Mouse (Mus musculus) hindbrain, postnatal 0 days (tissue): ENCODE results near the gene Mc1r. TPM values are rescaled to one million over a fixed set of nuclear protein-coding genes. Genes with fewer than 3 reads are reported as not detected.

ENCODE experiments used
- ATAC-seq: fragments of 200-750 bp; cut with Nextera tagmentation; 2 replicates; pipeline ENCODE4 v1.8.0; 2017; ENCODE audit warnings: mild to moderate bottlenecking, moderate TSS enrichment, moderate library complexity
- DNase-seq: peaks from one replicate; pipeline ENCODE4 v3.0.0-alpha.2; 2015; ENCODE audit warnings: low spot score
- H3K27ac ChIP-seq: fragments of 300-500 bp; sonication (generic); 2 replicates; pipeline ENCODE4 v1.5.1; 2014; ENCODE audit warnings: mild to moderate bottlenecking
- H3K27me3 ChIP-seq: fragments of 300-500 bp; sonication (generic); 2 replicates; pipeline ENCODE4 v1.6.1; 2014; ENCODE audit warnings: low read length, mixed read lengths; ENCODE audit not compliant: insufficient read depth
- H3K36me3 ChIP-seq: fragments of 300-500 bp; sonication (generic); 2 replicates; pipeline ENCODE4 v1.6.1; 2014; ENCODE audit warnings: low read length, mixed read lengths; ENCODE audit not compliant: insufficient read depth
- H3K4me1 ChIP-seq: fragments of 300-500 bp; sonication (generic); 2 replicates; pipeline ENCODE4 v1.6.1; 2014; ENCODE audit warnings: antibody characterized with exemption, low read length, mixed read lengths; ENCODE audit not compliant: insufficient read depth
- H3K4me2 ChIP-seq: fragments of 300-500 bp; sonication (generic); 2 replicates; pipeline ENCODE4 v1.6.1; 2014; ENCODE audit warnings: low read depth, mild to moderate bottlenecking, low read length, moderate library complexity, mixed read lengths
- H3K4me3 ChIP-seq: fragments of 300-500 bp; sonication (generic); 2 replicates; pipeline ENCODE4 v1.5.1; 2014; ENCODE audit warnings: low read length
- H3K9ac ChIP-seq: fragments of 300-500 bp; sonication (generic); replicated peaks from 2 replicates; pipeline ENCODE4 v1.6.1; 2014; ENCODE audit warnings: mild to moderate bottlenecking, low read length, moderate library complexity, mixed read lengths
- H3K9me3 ChIP-seq: fragments of 300-500 bp; sonication (generic); 2 replicates; pipeline ENCODE4 v1.6.1; 2016; ENCODE audit warnings: low read length, mixed read lengths
- CTCF ChIP-seq: IDR thresholded peaks from 2 replicates; pipeline ENCODE4 v1.5.1; 2016; ENCODE audit warnings: antibody characterized with exemption, control low read depth, low read depth
- WGBS: fragments of 180-500 bp; shearing (Covaris S2); extraction: QIAGEN DNeasy Blood & Tissue Kit; methylation state at CpG from one replicate; pipeline ENCODE4 v1.1.7; 2014; 5-methylcytosine and 5-hydroxymethylcytosine counted together
- polyA plus RNA-seq: library from polyadenylated mRNA; unstranded; fragments of >200 nt; fragmentation: Nextera tagmentation; extraction: Ambion mirVana; gene quantifications from 2 replicates; pipeline ENCODE4 v1.2.1, GENCODE M21; 2015
- total RNA-seq: library from RNA; depleted of rRNA; stranded (reverse); fragments of >200 nt; gene quantifications from 2 replicates; pipeline ENCODE4 v1.2.3, GENCODE M21; 2014

Gene Mc1r
- total and polyA plus RNA-seq, 2 experiments from 2014 or later: 0.08 TPM; not detected in 1

GRCm38 (mm10) chr8:123401936-123402335 lies 5.0 kb upstream of the Mc1r start:
- ATAC-seq: no peak
- WGBS: 91% methylated on average over 9 of the region's 9 CpGs
- TF ChIP-seq CTCF: no peak

GRCm38 (mm10) chr8:123402730-123403326 lies 4.1 kb upstream of the Mc1r start:
- H3K27me3 ChIP-seq: no peaks in the 10 kb centered on the region
- TF ChIP-seq CTCF: no peak
- no peak overlapping the region for H3K9ac ChIP-seq
- ATAC-seq (no peak), DNase-seq (no peak)
- peaks cover 52% of the 10 kb centered on the region for H3K36me3 ChIP-seq
- H3K4me2 ChIP-seq: no peak overlapping the region
- H3K4me3 ChIP-seq: no peak overlapping the region
- no peak overlapping the region for H3K27ac ChIP-seq
- no peaks in the 10 kb centered on the region for H3K9me3 ChIP-seq
- WGBS: 89% methylated on average over 9 of the region's 9 CpGs
- peaks cover 7% of the 10 kb centered on the region; the same call in 1 of the 2 replicates for H3K4me1 ChIP-seq

More at GRCm38 (mm10) chr8:123401936-123402335, 5.0 kb upstream of the Mc1r start:
- Histone ChIP-seq H3K27ac (no peak overlapping the region), H3K9ac (no peak overlapping the region), H3K4me2 (no peak overlapping the region), H3K36me3 (peaks cover 61% of the 10 kb centered on the region), H3K27me3 (no peaks in the 10 kb centered on the region), H3K9me3 (no peaks in the 10 kb centered on the region), H3K4me1 (peaks cover 5% of the 10 kb centered on the region; the same call in 1 of the 2 replicates), H3K4me3 (no peak overlapping the region)
- DNase-seq: no peak

- Histone ChIP-seq H3K36me3 (peaks cover 35% of the 10 kb centered on the region), H3K9me3 (no peaks in the 10 kb centered on the region), H3K4me2 (no peak overlapping the region), H3K27me3 (no peaks in the 10 kb centered on the region), H3K27ac (no peak overlapping the region), H3K4me3 (no peak overlapping the region), H3K9ac (no peak overlapping the region), H3K4me1 (peaks cover 14% of the 10 kb centered on the region; the same call in 1 of the 2 replicates)
- DNase-seq (no peak), ATAC-seq (0 out of 2 replicates have a peak, but pooled peaks have one; percentile 14)
- no peak for TF ChIP-seq CTCF
- WGBS: 32% methylated on average over 8 of the region's 8 CpGs
Observed at GRCm38 (mm10) chr8:123404521-123404920, 2.4 kb upstream of the Mc1r start.

- H3K9me3 ChIP-seq: no peaks in the 10 kb centered on the region
- no peak overlapping the region for H3K27ac ChIP-seq
- no peaks in the 10 kb centered on the region for H3K27me3 ChIP-seq
- H3K4me3 ChIP-seq: no peak overlapping the region
- WGBS: 92% methylated on average over 13 of the region's 13 CpGs
- TF ChIP-seq CTCF: no peak
- ATAC-seq (no peak), DNase-seq (no peak)
- no peak overlapping the region for H3K9ac ChIP-seq
- H3K4me1 ChIP-seq: peaks cover 20% of the 10 kb centered on the region; the same call in 1 of the 2 replicates
- H3K4me2 ChIP-seq: no peak overlapping the region
- peaks cover 7% of the 10 kb centered on the region; the same call in 1 of the 2 replicates for H3K36me3 ChIP-seq
Observed at GRCm38 (mm10) chr8:123407612-123408011, 705 bp downstream of the Mc1r start.

- H3K4me1 ChIP-seq: peaks cover 20% of the 10 kb centered on the region; the same call in 1 of the 2 replicates
- TF ChIP-seq CTCF: no peak
- no peak overlapping the region; the same call in 1 of the 2 replicates for H3K4me3 ChIP-seq
Observed at GRCm38 (mm10) chr8:123408586-123409544, 2.0 kb downstream of the Mc1r start.

GRCm38 (mm10) chr8:123410049-123410587 lies 3.2 kb downstream of the Mc1r start:
- Histone ChIP-seq H3K9ac (peak overlapping the region; percentile 79), H3K4me3 (peak overlapping the region; percentile 62), H3K36me3 (no peaks in the 10 kb centered on the region), H3K27ac (peak overlapping the region; percentile 94), H3K4me2 (peak overlapping the region; percentile 85), H3K27me3 (no peaks in the 10 kb centered on the region), H3K4me1 (peaks cover 20% of the 10 kb centered on the region; the same call in 1 of the 2 replicates), H3K9me3 (no peaks in the 10 kb centered on the region)
- no peak for TF ChIP-seq CTCF
- ATAC-seq (0 out of 2 replicates have a peak, but pooled peaks have one; percentile 4), DNase-seq (peak; percentile 74)
- WGBS: 14% methylated on average over 8 of the region's 8 CpGs

More at GRCm38 (mm10) chr8:123408586-123409544, 2.0 kb downstream of the Mc1r start:
- 69% methylated on average over 9 of the region's 9 CpGs for WGBS
- DNase-seq (no peak), ATAC-seq (no peak)
- Histone ChIP-seq H3K27ac (no peak overlapping the region), H3K9me3 (no peaks in the 10 kb centered on the region), H3K27me3 (no peaks in the 10 kb centered on the region), H3K9ac (peak overlapping the region; percentile 79; the same call in 1 of the 2 replicates), H3K36me3 (no peaks in the 10 kb centered on the region), H3K4me2 (peak overlapping the region; percentile 85; the same call in 1 of the 2 replicates)
